Mouse (Mus musculus) frontal cortex, adult 2 months (tissue): ENCODE results near the gene Agpat3. TPM values are rescaled to one million over a fixed set of nuclear protein-coding genes. Genes with fewer than 3 reads are reported as not detected.
A peak's percentile ranks its signal among the peaks of the same experiment; 100 is the strongest.

Experiments used
- DNase-seq, 2 experiments: peaks; one replicate each; pipeline ENCODE4 v3.0.0; 2022; ENCODE audit warnings: low spot score in 1 of 2; ENCODE audit errors: extremely low spot score in 1 of 2
- polyA plus RNA-seq: library from polyadenylated mRNA; depleted of rRNA; stranded (reverse); fragments of >200 nt; gene quantifications from 2 replicates; pipeline ENCODE4 v1.2.3, GENCODE M21; 2012

The Agpat3 gene
- polyA plus RNA-seq, 1 experiment, result 220 TPM

- no peak for DNase-seq
Measured at GRCm38 (mm10) chr10:78264735-78265134, 87.6 kb downstream of the Agpat3 start.

- no peak for DNase-seq
Measured at GRCm38 (mm10) chr10:78260916-78261650, 91.2 kb downstream of the Agpat3 start.

- DNase-seq, result no peak
Measured at GRCm38 (mm10) chr10:78260322-78260721, 92.0 kb downstream of the Agpat3 start.

- DNase-seq, result no peak
Measured at GRCm38 (mm10) chr10:78259702-78260101, 92.6 kb downstream of the Agpat3 start.

GRCm38 (mm10) chr10:78259230-78259629 lies 93.1 kb downstream of the Agpat3 start:
- no peak for DNase-seq

GRCm38 (mm10) chr10:78258142-78258675 lies 94.1 kb downstream of the Agpat3 start:
- DNase-seq, result no peak

- DNase-seq, result peak in 1 of 2 experiments; percentile 47
Measured at GRCm38 (mm10) chr10:78255646-78256059, 96.6 kb downstream of the Agpat3 start.

- DNase-seq, result no peak
Measured at GRCm38 (mm10) chr10:78247206-78247605, 105.1 kb downstream of the Agpat3 start.

- DNase-seq, result no peak
Measured at GRCm38 (mm10) chr10:78246725-78247124, 105.6 kb downstream of the Agpat3 start.

GRCm38 (mm10) chr10:78245225-78245547 lies 107.1 kb downstream of the Agpat3 start:
- DNase-seq, result no peak

GRCm38 (mm10) chr10:78244438-78245224 lies 107.7 kb downstream of the Agpat3 start, which contains the start of gene Trappc10:
Trappc10 (minus strand) TSS chr10:78244641.
- peak; percentile 67 to 87 for DNase-seq

- DNase-seq, result no peak
Measured at GRCm38 (mm10) chr10:78244058-78244437, 108.2 kb downstream of the Agpat3 start.

GRCm38 (mm10) chr10:78238926-78239325 lies 113.4 kb downstream of the Agpat3 start:
- no peak for DNase-seq

- peak in 1 of 2 experiments; percentile 62 for DNase-seq
Measured at GRCm38 (mm10) chr10:78238297-78238696, 114.0 kb downstream of the Agpat3 start.

GRCm38 (mm10) chr10:78237809-78238208 lies 114.5 kb downstream of the Agpat3 start:
- no peak for DNase-seq

GRCm38 (mm10) chr10:78236885-78237629 lies 115.2 kb downstream of the Agpat3 start:
- no peak for DNase-seq

GRCm38 (mm10) chr10:78233756-78234155 lies 118.5 kb downstream of the Agpat3 start:
- no peak for DNase-seq

- DNase-seq, result no peak
Measured at GRCm38 (mm10) chr10:78233161-78233560, 119.1 kb downstream of the Agpat3 start.

GRCm38 (mm10) chr10:78232301-78232980 lies 119.8 kb downstream of the Agpat3 start:
- DNase-seq, result no peak

GRCm38 (mm10) chr10:78228560-78228928 lies 123.7 kb downstream of the Agpat3 start:
- DNase-seq, result no peak
